Mouse (Mus musculus) CH12.LX (cell line): ENCODE measurements around the gene Sptbn4. TPM values are rescaled to one million over a fixed set of nuclear protein-coding genes. Genes with fewer than 3 reads are reported as not detected.

Source experiments
- DNase-seq: peaks from one replicate; pipeline ENCODE4 v3.0.0-alpha.2; 2013; ENCODE audit errors: extremely low read depth
- H3K27ac ChIP-seq: 2 replicates; pipeline ENCODE4 v1.5.1; 2012; ENCODE audit warnings: low read depth, mild to moderate bottlenecking, control low read depth, moderate library complexity; ENCODE audit not compliant: insufficient read depth
- H3K27me3 ChIP-seq: replicated peaks from 2 replicates; pipeline ENCODE3; 2012; ENCODE audit warnings: inconsistent platforms
- H3K36me3 ChIP-seq, 2 experiments: replicated peaks in 1 of 2; 2 replicates each; pipeline versions ENCODE3 to v1.6.1; 2012; ENCODE audit warnings: inconsistent platforms in 1 of 2, low read length in 1 of 2, mild to moderate bottlenecking in 1 of 2, mixed read lengths in 1 of 2, moderate library complexity in 1 of 2; ENCODE audit not compliant: control insufficient read depth in 1 of 2, insufficient read depth in 1 of 2
- H3K4me1 ChIP-seq, 2 experiments: 2 replicates each; pipeline ENCODE4 v1.6.1; 2012; ENCODE audit warnings: inconsistent platforms in 1 of 2, moderate library complexity in 1 of 2; ENCODE audit not compliant: insufficient read depth in 2 of 2, control insufficient read depth in 1 of 2
- H3K4me2 ChIP-seq: 2 replicates; pipeline ENCODE4 v1.6.1; 2012; ENCODE audit warnings: low read depth, mild to moderate bottlenecking, control low read depth; ENCODE audit not compliant: poor library complexity, insufficient read depth, severe bottlenecking
- H3K4me3 ChIP-seq, 3 experiments: fragments of 150-350 bp in 1 of 3; sonication (generic) in 1 of 3; replicated peaks in 1 of 3; 2 replicates each; pipeline versions ENCODE3 to v1.5.1; 2011 to 2012; ENCODE audit warnings: low read depth in 2 of 3, low read length in 2 of 3, mild to moderate bottlenecking in 2 of 3, moderate library complexity in 2 of 3, control low read depth in 1 of 3, improper control_type of control experiment in 1 of 3, inconsistent platforms in 1 of 3, mixed read lengths in 1 of 3; ENCODE audit not compliant: poor library complexity in 1 of 3
- H3K79me2 ChIP-seq: replicated peaks from 2 replicates; pipeline ENCODE4 v1.6.1; 2012; ENCODE audit warnings: mild to moderate bottlenecking, moderate library complexity; ENCODE audit not compliant: control insufficient read depth, poor library complexity, insufficient read depth, severe bottlenecking; ENCODE audit errors: extremely low read depth
- H3K9ac ChIP-seq: 2 replicates; pipeline ENCODE4 v1.6.1; 2012; ENCODE audit warnings: low read depth, mild to moderate bottlenecking, control low read depth, moderate library complexity; ENCODE audit not compliant: insufficient read depth
- H3K9me3 ChIP-seq: replicated peaks from 2 replicates; pipeline ENCODE3; 2012; ENCODE audit warnings: low read length, inconsistent platforms, mixed read lengths
- BHLHE40 ChIP-seq: IDR thresholded peaks from 2 replicates; pipeline ENCODE4 v1.6.1; 2011; ENCODE audit warnings: mild to moderate bottlenecking, low read depth, low read length, improper control_type of control experiment
- CHD1 ChIP-seq: IDR thresholded peaks from 2 replicates; pipeline ENCODE4 v1.6.1; 2012; ENCODE audit warnings: low read depth, low read length, improper control_type of control experiment, inconsistent platforms
- CTCF ChIP-seq, 2 experiments: IDR thresholded peaks in 1 of 2; conservative IDR thresholded peaks in 1 of 2; 2 replicates each; pipeline ENCODE4 v1.5.1; 2011 to 2012; ENCODE audit warnings: low read depth in 2 of 2, low read length in 2 of 2, improper control_type of control experiment in 1 of 2, inconsistent platforms in 1 of 2, mild to moderate bottlenecking in 1 of 2, moderate library complexity in 1 of 2
- E2F4 ChIP-seq: IDR thresholded peaks from 2 replicates; pipeline ENCODE4 v1.6.1; 2011; ENCODE audit warnings: low read depth, low read length, improper control_type of control experiment; ENCODE audit not compliant: insufficient replicate concordance
- ELF1 ChIP-seq: IDR thresholded peaks from 2 replicates; pipeline ENCODE4 v1.6.1; 2014; ENCODE audit warnings: low read depth, mild to moderate bottlenecking, inconsistent platforms, low read length, improper control_type of control experiment
- EP300 ChIP-seq: IDR thresholded peaks from 2 replicates; pipeline ENCODE4 v1.6.1; 2011; ENCODE audit warnings: low read length, improper control_type of control experiment
- ETS1 ChIP-seq: conservative IDR thresholded peaks from 2 replicates; pipeline ENCODE4 v1.6.1; 2012; ENCODE audit warnings: low read depth, mild to moderate bottlenecking, inconsistent platforms, low read length, improper control_type of control experiment, moderate library complexity
- GABPA ChIP-seq: IDR thresholded peaks from 2 replicates; pipeline ENCODE4 v1.6.1; 2012; ENCODE audit warnings: low read depth, low read length, improper control_type of control experiment, inconsistent platforms; ENCODE audit not compliant: insufficient replicate concordance
- HCFC1 ChIP-seq: IDR thresholded peaks from 2 replicates; pipeline ENCODE4 v1.6.1; 2012; ENCODE audit warnings: low read depth, mild to moderate bottlenecking, inconsistent platforms, low read length, improper control_type of control experiment
- IRF4 ChIP-seq: IDR thresholded peaks from 2 replicates; pipeline ENCODE4 v1.6.1; 2014; ENCODE audit warnings: low read depth, mild to moderate bottlenecking, inconsistent platforms, low read length, improper control_type of control experiment
- KAT2A ChIP-seq: IDR thresholded peaks from 2 replicates; pipeline ENCODE4 v1.6.1; 2012; ENCODE audit warnings: low read length, improper control_type of control experiment, inconsistent platforms; ENCODE audit not compliant: insufficient replicate concordance
- MAX ChIP-seq: IDR thresholded peaks from 2 replicates; pipeline ENCODE4 v1.6.1; 2011; ENCODE audit warnings: low read length, improper control_type of control experiment
- MAZ ChIP-seq: IDR thresholded peaks from 2 replicates; pipeline ENCODE4 v1.6.1; 2012; ENCODE audit warnings: low read depth, mild to moderate bottlenecking, inconsistent platforms, low read length, improper control_type of control experiment, moderate library complexity
- MEF2A ChIP-seq: IDR thresholded peaks from 2 replicates; pipeline ENCODE4 v1.6.1; 2014; ENCODE audit warnings: low read depth, mild to moderate bottlenecking, inconsistent platforms, low read length, improper control_type of control experiment, borderline replicate concordance
- MYC ChIP-seq: IDR thresholded peaks from 2 replicates; pipeline ENCODE4 v1.6.1; 2011; ENCODE audit warnings: low read depth, mild to moderate bottlenecking, improper control_type of control experiment, low read length
- NELFE ChIP-seq: IDR thresholded peaks from 2 replicates; pipeline ENCODE4 v1.6.1; 2011; ENCODE audit warnings: low read depth, low read length, improper control_type of control experiment
- NRF1 ChIP-seq: IDR thresholded peaks from 2 replicates; pipeline ENCODE4 v1.6.1; 2014; ENCODE audit warnings: low read depth, mild to moderate bottlenecking, inconsistent platforms, low read length, improper control_type of control experiment, moderate library complexity
- POLR2A ChIP-seq: IDR thresholded peaks from 2 replicates; pipeline ENCODE4 v1.6.1; 2011; ENCODE audit warnings: low read depth, mild to moderate bottlenecking, improper control_type of control experiment, low read length
- RAD21 ChIP-seq: IDR thresholded peaks from 2 replicates; pipeline ENCODE4 v1.6.1; 2011; ENCODE audit warnings: low read depth, mild to moderate bottlenecking, low read length, improper control_type of control experiment, moderate library complexity
- RCOR1 ChIP-seq: conservative IDR thresholded peaks from 2 replicates; pipeline ENCODE4 v1.6.1; 2012; ENCODE audit warnings: low read depth, mild to moderate bottlenecking, inconsistent platforms, low read length, improper control_type of control experiment
- SIN3A ChIP-seq: IDR thresholded peaks from 2 replicates; pipeline ENCODE4 v1.6.1; 2012; ENCODE audit warnings: low read length, improper control_type of control experiment, inconsistent platforms
- SMC3 ChIP-seq: IDR thresholded peaks from 2 replicates; pipeline ENCODE4 v1.6.1; 2011; ENCODE audit warnings: low read depth, low read length, improper control_type of control experiment
- UBTF ChIP-seq: IDR thresholded peaks from 2 replicates; pipeline ENCODE4 v1.6.1; 2012; ENCODE audit warnings: low read depth, mild to moderate bottlenecking, inconsistent platforms, low read length, improper control_type of control experiment, moderate library complexity
- ZC3H11A ChIP-seq: IDR thresholded peaks from 2 replicates; pipeline ENCODE4 v1.6.1; 2012; ENCODE audit warnings: low read depth, mild to moderate bottlenecking, inconsistent platforms, low read length, improper control_type of control experiment
- ZKSCAN1 ChIP-seq: IDR thresholded peaks from 2 replicates; pipeline ENCODE4 v1.6.1; 2012; ENCODE audit warnings: low read depth, inconsistent platforms, low read length, improper control_type of control experiment, borderline replicate concordance
- ZMIZ1 ChIP-seq: IDR thresholded peaks from 2 replicates; pipeline ENCODE4 v1.6.1; 2012; ENCODE audit warnings: low read depth, mild to moderate bottlenecking, inconsistent platforms, low read length, improper control_type of control experiment
- dilution Hi-C: fragments of 300-500 bp; cut with MboI; formaldehyde crosslinking; loops from 2 replicates; pipeline ENCODE4 v1.14.3; 2020; ENCODE audit warnings: low sequenced_read_pairs; ENCODE audit not compliant: extremely low pct_unique_long_range_greater_than_20kb, extremely low pct_ligation_motif_present
- in situ Hi-C: fragments of 300-500 bp; cut with MboI; formaldehyde crosslinking; loops from 3 replicates; pipeline ENCODE4 v1.14.3; 2019; ENCODE audit warnings: low sequenced_read_pairs, low pct_ligation_motif_present, low pct_unique_long_range_greater_than_20kb, mixed read lengths
- polyA plus RNA-seq: library from polyadenylated mRNA; unstranded; fragments of >175 nt; gene quantifications from 2 replicates; pipeline ENCODE4 v1.2.1, GENCODE M21; 2012; ENCODE audit warnings: low read depth; ENCODE audit not compliant: insufficient read length
- total RNA-seq, 2 experiments: library from RNA; depleted of rRNA; stranded (reverse); fragments of 300-350 nt in 1 of 2; fragments of >200 nt in 1 of 2; gene quantifications; 2 replicates each; pipeline ENCODE4 v1.2.3; 2012 to 2014

Gene Sptbn4
- total and polyA plus RNA-seq, 3 experiments, result 0.21 to 0.38 (median 0.24) TPM

- H3K79me2 ChIP-seq, result no peaks in the 10 kb centered on the region
- dilution Hi-C loops (no loop called here), in situ Hi-C loops (loop anchor here (5.0 to 10.0 kb wide), 2 partner anchors 50 to 187 kb away; partner anchors contain the start of gene Hipk4)
- peaks cover 0 to 12% of the 10 kb centered on the region in 2 experiments for H3K36me3 ChIP-seq
- peak within 1 kb of the TSS in 2 of 3 experiments; percentile 14 to 25 for H3K4me3 ChIP-seq
- H3K9me3 ChIP-seq, result no peaks in the 10 kb centered on the region
- no peak within 1 kb of the TSS for H3K9ac ChIP-seq
- peak within 1 kb of the TSS; percentile 74 for H3K4me2 ChIP-seq
- peak; percentile 72 for DNase-seq
- H3K27me3 ChIP-seq, result peaks cover 47% of the 10 kb centered on the region
- no peak within 1 kb of the TSS for H3K27ac ChIP-seq
- TF ChIP-seq RAD21 (no peak), MAZ (no peak), POLR2A (no peak; the same call in 1 of the 2 replicates), CHD1 (no peak), MYC (no peak), UBTF (no peak), ZKSCAN1 (no peak), IRF4 (no peak), CTCF (conservative IDR thresholded peaks at IDR 0.05 in 1 of 2, IDR thresholded peaks at IDR 0.05 in 1 of 2; ENCODE audit: low read depth in 2 of 2, low read length in 2 of 2) (no peak), E2F4 (no peak), ELF1 (no peak)
- H3K4me1 ChIP-seq, result peaks cover 2 to 26% of the 10 kb centered on the region in 2 experiments
Observed at GRCm38 (mm10) chr7:27337175-27337853, 110.2 kb downstream of the Sptbn4 start, which contains the start of gene Ltbp4. Gene Ltbp4, minus strand, starts transcription at chr7:27337692.

- Histone ChIP-seq H3K4me1 (peaks cover 0 to 30% of the 10 kb centered on the region in 2 experiments; a peak in 2 of 4 replicates), H3K27me3 (peaks cover 47% of the 10 kb centered on the region), H3K4me3 (no peak overlapping the region), H3K9ac (no peak overlapping the region), H3K9me3 (no peaks in the 10 kb centered on the region), H3K79me2 (no peaks in the 10 kb centered on the region), H3K27ac (no peak overlapping the region), H3K36me3 (peaks cover 0 to 4% of the 10 kb centered on the region in 2 experiments), H3K4me2 (no peak overlapping the region)
- peak; percentile 82 for DNase-seq
- in situ Hi-C loops, result loop anchor here (5.0 to 10.0 kb wide), 2 partner anchors 51 to 189 kb away; partner anchors contain the start of gene Hipk4
- dilution Hi-C loops, result no loop called here
- no peak for TF ChIP-seq UBTF
- 0 out of 2 replicates have a peak, but pooled peaks have one; percentile 19 for TF ChIP-seq BHLHE40
- TF ChIP-seq NELFE, result peak; percentile 55; the same call in 1 of the 2 replicates
- TF ChIP-seq SIN3A, result peak; percentile 61
- TF ChIP-seq MAZ, result peak; percentile 57; the same call in 1 of the 2 replicates
- TF ChIP-seq RCOR1, result no peak
- TF ChIP-seq MYC, result peak; percentile 38; the same call in 1 of the 2 replicates
- no peak for TF ChIP-seq HCFC1
- no peak for TF ChIP-seq ETS1
- no peak for TF ChIP-seq CHD1
- TF ChIP-seq KAT2A, result no peak
- TF ChIP-seq ZMIZ1, result no peak
- 0 out of 2 replicates have a peak, but pooled peaks have one; percentile 47 for TF ChIP-seq MEF2A
- TF ChIP-seq SMC3, result peak; percentile 91
- peak; percentile 36; the same call in 1 of the 2 replicates for TF ChIP-seq NRF1
- TF ChIP-seq POLR2A, result no peak
- TF ChIP-seq GABPA, result no peak
- TF ChIP-seq ZC3H11A, result peak; percentile 63
- no peak for TF ChIP-seq EP300
- TF ChIP-seq IRF4, result peak; percentile 60; the same call in 1 of the 2 replicates
- TF ChIP-seq ELF1, result peak; percentile 17; the same call in 1 of the 2 replicates
- TF ChIP-seq MAX, result peak; percentile 53; the same call in 1 of the 2 replicates
Observed at GRCm38 (mm10) chr7:27335928-27336823, 111.3 kb downstream of the Sptbn4 start.
